Mouse (Mus musculus): ENCODE measurements around the gene Zfp385c.
"Not testable (repeated sequence)": the region's sequence is repeated elsewhere in the genome, so short reads cannot be mapped to it uniquely, and the experiment has no call there.

The Zfp385c gene

DNA sequence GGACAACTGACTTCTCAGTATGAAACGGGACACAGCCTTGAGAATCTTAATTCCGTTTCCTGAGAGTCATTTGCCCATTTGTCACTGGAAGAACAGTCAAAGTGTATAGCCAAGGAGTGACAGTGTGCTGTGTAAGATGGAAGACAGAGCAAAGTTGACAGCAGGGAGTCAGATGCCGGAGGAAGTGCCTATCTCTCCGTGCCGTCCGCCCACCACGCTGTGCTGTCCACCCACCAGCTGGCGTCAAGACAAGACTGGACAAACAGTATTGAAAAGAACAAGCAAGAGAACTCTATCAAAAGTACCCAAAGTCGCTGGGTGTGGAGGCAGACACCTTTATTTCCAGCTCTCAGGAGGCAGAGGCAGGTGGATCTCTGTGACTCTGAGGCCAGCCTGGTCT is 89.1 kb downstream of the Zfp385c start:
- DNase-seq (ENCODE audit: low read depth, low spot score), result no peak

DNA sequence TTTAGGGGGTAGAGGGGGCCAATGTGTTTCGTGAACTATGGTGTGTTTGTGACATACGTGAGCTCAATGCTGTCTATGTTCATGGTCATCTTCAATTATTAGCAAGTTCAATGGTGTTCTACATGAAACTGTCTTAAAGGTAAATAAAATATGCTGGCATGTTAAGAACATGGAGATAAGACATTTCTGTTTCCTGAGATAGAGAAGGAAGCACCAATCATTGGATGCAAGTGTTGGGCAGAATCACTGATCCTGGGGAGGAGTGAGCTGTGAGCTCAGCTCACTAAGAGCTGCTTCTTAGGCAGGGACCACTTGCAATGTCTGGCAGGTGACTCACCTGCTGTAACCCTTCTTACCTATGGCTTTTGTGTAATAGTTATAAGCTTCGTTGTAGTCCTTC is 90.9 kb downstream of the Zfp385c start:
- DNase-seq (ENCODE audit: low read depth, low spot score), result no peak

DNA sequence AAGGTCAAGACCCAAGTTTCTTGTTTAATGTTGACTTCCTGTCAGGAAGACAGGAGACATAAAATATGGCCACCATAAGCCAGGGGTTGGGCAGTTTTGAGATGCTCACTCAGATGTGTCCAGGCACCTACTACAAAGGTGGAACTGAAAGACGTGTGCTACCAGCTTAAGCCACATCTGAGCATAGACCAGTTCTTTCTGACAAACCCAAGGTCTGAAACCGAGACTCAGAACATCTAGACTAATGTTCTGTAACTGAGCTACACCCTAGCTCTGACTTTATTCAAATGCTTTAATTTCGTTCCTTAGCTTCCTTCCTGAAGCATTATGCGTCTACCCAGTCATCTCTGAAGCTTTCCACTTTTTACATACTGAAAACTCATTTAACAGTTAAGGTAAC is 94.2 kb downstream of the Zfp385c start:
- no peak for DNase-seq (ENCODE audit: low read depth, low spot score)

DNA sequence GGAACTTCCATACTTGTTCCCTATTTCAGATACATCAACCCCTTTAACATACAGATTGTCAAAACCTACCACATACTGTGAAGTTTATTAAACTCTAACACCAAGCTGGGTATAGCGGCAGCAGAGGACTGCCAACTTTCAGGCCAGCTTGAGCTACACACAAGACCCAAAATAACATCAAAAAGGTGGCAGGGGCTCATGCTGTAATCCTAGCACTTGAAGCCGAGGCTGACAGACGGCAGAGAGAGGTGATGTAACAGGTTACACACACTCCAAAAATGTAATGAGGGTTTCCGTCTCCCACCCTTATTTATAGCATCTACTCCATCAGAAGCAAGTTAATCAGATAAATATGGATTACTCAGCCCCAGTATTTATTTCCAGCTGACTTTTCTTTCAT is 96.7 kb downstream of the Zfp385c start:
- DNase-seq (ENCODE audit: low read depth, low spot score), result no peak

DNA sequence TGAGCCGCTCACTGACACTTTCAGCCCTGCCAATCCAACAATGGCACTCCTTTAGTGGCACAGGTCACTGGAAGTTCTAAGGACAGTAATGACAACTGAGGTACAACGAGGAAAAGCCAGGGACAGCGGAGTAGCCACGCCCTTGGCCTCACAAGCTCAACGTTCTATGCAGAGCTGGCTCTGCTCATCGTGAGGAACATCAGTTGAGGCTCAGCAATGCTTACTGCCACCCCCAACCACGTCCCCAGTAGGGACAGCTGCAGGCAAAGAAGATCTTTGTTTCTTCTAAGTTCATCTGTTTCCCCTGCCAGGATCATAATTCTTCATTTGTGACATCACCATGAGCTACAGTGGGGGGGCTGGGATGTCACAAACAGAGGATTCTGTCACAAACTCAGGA is 97.6 kb downstream of the Zfp385c start:
- no peak for DNase-seq (ENCODE audit: low read depth, low spot score)

DNA sequence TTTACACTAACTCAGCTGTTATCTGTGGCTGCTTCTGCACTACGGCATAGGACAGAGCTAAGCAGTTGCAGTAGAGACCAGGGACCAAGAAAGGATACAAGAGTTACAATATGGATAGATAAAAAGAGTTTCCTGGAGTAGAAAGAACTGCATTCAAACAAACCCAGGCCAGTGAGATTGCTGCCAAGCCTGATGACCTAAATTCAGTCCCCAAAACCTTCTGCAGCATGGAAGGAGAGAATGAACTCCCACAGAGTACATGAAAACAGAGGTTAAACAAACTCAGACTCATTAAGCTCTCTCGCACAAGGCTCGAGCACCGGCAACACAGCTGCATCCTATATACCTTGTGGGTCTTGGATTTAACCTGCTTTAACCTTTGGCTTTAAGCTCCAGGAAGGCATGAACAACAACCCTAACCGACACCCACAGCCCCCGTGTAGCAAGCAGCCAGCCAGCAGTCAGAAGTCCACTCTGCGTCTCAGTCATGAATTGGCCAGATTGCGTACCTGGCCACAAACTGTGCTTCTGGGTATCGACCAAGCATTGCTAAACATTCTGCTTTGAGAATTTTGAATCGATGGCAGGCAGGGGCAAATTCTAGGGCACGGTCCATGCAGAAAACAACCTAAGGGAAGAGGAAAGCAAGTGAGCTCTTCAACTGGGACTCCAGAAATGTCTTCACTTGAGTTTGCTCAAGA is 99.8 kb downstream of the Zfp385c start:
- no peak for DNase-seq (ENCODE audit: low read depth, low spot score)

DNA sequence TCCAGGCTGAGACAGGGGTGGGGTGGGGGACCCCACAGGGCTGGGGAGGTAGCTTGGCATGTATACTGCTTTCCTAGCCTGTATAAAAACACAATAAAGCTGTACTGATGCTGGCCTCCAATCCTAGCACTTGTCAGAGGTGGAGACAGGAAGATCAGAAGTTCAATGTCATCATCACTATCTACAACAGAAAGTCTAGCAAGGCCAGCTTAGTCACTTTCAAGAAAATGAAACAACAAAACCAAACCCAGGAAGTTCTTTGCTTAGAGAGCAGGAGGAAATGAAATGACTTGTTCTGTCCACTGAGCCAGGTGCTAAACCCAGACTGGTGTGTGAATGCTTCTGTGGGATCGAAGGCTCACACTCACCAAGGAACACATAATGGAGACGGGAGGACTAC is 103.8 kb downstream of the Zfp385c start:
- no peak for DNase-seq (ENCODE audit: low read depth, low spot score)

DNA sequence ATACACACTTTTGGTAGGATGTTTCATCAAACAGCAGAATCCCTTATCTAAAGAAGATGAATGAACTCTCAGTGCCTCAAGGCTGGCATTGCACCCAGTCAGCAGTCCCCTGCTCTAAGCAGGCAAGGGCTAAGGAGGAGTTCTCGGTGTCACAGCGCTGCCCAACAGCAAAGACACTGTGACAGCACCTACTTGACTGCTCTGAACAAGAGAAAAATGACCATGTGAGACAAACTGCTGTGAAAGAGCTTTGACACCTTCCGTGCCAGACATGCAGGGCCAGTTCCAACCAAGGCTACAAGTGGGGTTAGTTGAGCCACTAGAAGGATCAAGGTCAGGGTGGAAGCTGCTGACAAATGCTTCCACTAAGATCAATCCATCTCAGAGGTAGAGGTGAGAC is 107.1 kb downstream of the Zfp385c start:
- no peak for DNase-seq (ENCODE audit: low read depth, low spot score)

DNA sequence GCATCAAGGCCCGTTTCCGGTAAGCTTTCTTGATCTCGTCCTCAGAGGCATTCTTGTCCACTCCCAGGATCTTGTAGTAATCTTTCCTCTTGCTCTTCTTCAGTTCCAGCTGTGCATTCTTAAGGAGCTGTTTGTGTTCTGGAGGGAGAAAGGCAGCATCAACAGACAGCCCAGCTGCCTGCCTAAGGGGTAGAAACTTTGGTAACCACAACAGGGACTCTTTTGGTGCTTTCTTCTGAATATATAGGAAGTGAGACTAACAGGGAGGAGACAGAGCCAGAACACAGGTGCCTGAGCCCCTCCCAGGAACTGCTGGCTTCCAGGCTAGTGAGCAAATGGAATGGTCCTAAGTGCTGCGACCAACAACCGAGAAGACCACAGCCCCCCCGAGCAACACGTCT is 107.7 kb downstream of the Zfp385c start:
- no peak for DNase-seq (ENCODE audit: low read depth, low spot score)

DNA sequence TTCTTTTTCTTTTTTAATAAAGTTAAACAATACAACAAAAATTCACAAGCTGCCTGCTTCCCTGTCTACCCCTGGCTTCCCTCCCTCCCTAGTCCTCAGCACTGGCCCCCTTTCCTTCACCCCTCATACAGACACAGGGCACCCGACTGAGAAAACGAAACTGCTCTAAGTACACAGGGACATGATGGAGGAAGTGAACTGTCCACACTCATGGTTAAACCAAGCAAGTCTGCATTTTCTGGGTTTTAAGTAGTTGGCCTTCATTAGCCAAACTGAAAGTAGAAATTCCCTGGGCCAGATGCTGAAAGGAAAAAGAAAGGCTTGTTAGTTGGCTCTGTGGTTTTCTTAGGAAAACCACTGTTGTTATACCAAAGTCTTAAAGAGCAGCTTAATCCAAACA is 109.4 kb downstream of the Zfp385c start:
- DNase-seq (ENCODE audit: low read depth, low spot score), result no peak

DNA sequence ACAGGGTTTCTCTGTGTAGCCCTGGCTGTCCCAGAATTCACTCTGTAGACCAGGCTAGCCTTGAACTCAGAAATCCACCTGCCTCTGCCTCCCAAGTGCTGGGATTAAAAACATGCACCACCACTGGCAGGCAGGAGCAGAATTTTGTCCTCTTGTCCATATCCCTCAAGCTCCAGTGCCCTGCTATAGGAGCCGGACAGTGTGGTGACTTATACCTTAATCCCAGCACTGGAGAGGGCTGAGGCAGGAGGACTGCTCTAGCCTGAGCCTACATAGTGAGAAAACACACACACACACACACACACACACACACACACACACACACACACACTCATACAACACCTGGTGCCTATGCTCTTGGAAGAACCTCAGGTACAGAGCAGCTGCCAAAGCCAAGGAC is 109.8 kb downstream of the Zfp385c start:
- DNase-seq (ENCODE audit: low read depth, low spot score), result not testable (repeated sequence)

DNA sequence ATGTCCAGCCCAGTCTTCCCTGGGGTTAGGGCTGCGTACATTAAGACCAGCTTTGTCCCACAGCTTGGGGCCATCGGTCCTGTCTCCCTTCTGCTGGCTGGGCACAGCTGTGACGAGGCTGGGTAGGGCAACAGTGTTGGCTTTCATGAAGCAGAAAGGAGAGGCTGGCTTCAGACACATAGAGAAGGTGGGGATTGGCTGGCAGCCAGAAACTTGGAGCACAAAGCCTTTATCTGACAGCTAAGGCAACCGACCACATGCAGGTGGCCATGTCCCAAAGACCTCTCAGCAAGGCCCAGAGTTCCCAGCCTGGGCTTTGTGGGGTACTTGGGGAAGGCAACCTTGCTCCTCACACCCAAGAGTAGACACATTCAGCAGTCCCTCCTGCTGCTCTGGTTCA is 110.5 kb downstream of the Zfp385c start:
- no peak for DNase-seq (ENCODE audit: low read depth, low spot score)

DNA sequence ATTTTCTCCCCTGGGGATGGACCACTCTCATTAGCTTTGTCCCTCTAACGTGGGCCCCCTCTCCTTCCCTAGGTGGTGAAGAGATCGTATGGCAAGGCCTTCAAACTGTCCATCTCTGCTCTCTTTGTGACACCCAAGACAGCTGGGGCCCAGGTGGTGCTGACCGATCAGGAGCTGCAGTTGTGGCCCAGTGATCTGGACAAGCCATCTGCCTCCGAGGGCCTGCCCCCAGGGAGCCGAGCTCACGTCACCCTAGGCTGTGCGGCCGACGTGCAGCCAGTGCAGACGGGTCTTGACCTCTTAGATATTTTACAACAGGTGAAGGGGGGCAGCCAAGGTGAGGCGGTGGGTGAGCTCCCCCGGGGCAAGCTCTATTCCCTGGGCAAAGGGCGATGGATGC is 112.0 kb downstream of the Zfp385c start:
- no peak for DNase-seq (ENCODE audit: low read depth, low spot score)

DNA sequence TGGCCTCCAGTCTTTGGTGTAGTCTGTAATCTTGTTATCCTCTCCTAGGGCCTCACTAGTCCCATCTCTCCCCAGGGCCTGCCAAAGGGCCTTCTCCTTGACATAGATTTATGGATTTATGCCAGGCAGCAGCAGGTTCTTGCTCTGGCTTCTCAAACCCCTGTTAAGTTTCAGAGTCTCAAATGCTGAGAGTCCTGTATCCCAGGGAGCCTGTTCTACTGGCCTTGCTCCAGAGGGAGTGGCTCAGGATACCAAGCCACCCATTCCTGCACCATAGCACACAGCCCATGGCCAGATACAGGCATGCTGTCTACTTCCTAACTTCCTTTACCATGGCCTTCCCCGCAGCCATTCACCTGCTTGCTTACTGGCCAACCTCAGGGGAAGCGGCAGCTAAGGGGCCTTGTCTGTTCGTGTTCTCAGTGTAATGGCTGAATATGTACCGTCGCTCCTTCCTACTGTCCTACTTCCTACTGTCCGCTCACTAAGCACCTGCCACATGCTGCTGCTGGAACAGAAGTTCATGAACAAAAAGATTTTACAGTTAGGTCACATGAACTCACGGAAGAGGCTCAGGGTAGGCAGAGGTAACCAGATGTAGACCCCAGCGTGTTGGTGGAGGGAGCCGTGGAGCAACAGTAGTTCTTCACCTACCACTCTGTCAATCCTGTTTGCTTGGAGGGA is 113.0 kb downstream of the Zfp385c start:
- DNase-seq (ENCODE audit: low read depth, low spot score), result no peak

DNA sequence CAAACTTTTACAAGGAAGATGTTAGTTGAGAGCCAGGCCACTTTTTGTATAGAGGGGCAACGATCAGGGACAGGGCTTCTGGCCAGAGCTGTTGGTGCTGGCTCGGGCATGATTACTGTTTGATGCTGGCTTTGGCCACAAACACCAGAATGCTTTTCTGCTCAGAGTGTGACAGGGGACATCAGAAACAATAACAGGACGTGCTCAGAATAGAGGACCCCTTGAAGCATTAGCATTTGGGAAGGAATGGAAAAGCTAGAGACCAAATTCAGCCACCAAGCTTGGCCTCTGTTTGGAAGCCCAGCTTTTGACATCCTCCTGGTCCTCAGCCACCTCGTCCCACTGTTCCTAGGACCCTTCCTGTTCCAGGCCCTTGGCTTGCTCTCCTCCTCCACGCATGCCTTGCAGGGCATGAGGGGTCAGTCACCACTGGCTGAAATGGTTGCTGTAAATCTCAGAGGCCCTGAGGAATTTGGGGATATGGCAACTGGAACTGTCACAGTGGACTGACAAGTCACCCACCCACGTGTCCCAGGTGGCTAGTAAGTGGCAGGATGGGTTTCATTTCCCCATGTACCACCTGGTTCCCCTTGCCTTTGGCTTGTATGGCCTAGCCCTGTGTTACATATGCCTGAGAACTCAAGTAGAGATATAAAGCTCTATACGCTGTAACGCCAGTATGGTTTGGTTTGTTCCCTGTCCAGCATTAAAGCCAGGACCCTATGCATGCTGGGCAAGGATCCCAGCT is 114.2 kb downstream of the Zfp385c start:
- DNase-seq (ENCODE audit: low read depth, low spot score), result no peak

Measured in forelimb bud, embryonic 11.5 days (tissue).